Mouse (Mus musculus) kidney, embryonic 14.5 days (tissue): ENCODE measurements around the gene Gm12169. TPM values are rescaled to one million over a fixed set of nuclear protein-coding genes. Genes with fewer than 3 reads are reported as not detected.

Source experiments
- ATAC-seq: fragments of 200-750 bp; cut with Nextera tagmentation; 2 replicates; pipeline ENCODE4 v1.8.0; 2017; ENCODE audit warnings: moderate number of reproducible peaks, mild to moderate bottlenecking, moderate TSS enrichment, moderate library complexity; ENCODE audit not compliant: low FRiP score, low TSS enrichment
- H3K27ac ChIP-seq: fragments of 300-500 bp; sonication (generic); 2 replicates; pipeline ENCODE4 v1.5.1; 2014; ENCODE audit warnings: low read depth, mild to moderate bottlenecking, low read length, moderate library complexity, mixed read lengths
- H3K27me3 ChIP-seq: fragments of 300-500 bp; sonication (generic); 2 replicates; pipeline ENCODE4 v1.6.1; 2014; ENCODE audit warnings: mild to moderate bottlenecking, low read length; ENCODE audit not compliant: control insufficient read depth, insufficient read depth
- H3K36me3 ChIP-seq: fragments of 300-500 bp; sonication (generic); 2 replicates; pipeline ENCODE4 v1.6.1; 2014; ENCODE audit warnings: low read length, mixed read lengths; ENCODE audit not compliant: control insufficient read depth, insufficient read depth
- H3K4me1 ChIP-seq: fragments of 300-500 bp; sonication (generic); 2 replicates; pipeline ENCODE4 v1.6.1; 2014; ENCODE audit warnings: low read length, mixed read lengths; ENCODE audit not compliant: control insufficient read depth, insufficient read depth
- H3K4me2 ChIP-seq: fragments of 300-500 bp; sonication (generic); replicated peaks from 2 replicates; pipeline ENCODE4 v1.6.1; 2014; ENCODE audit warnings: low read depth, mild to moderate bottlenecking, low read length
- H3K4me3 ChIP-seq: fragments of 300-500 bp; sonication (generic); 2 replicates; pipeline ENCODE4 v1.5.1; 2014; ENCODE audit warnings: mild to moderate bottlenecking, low read length
- H3K9ac ChIP-seq: fragments of 300-500 bp; sonication (generic); 2 replicates; pipeline ENCODE4 v1.6.1; 2014; ENCODE audit warnings: low read depth, mild to moderate bottlenecking, low read length, moderate library complexity
- H3K9me3 ChIP-seq: fragments of 300-500 bp; sonication (generic); 2 replicates; pipeline ENCODE4 v1.6.1; 2016; ENCODE audit warnings: low read length; ENCODE audit not compliant: control insufficient read depth
- WGBS: fragments of 180-500 bp; shearing (Covaris S2); extraction: QIAGEN DNeasy Blood & Tissue Kit; methylation state at CpG from one replicate; pipeline ENCODE4 v1.1.7; 2014; 5-methylcytosine and 5-hydroxymethylcytosine counted together
- polyA plus RNA-seq: library from polyadenylated mRNA; unstranded; fragments of >200 nt; fragmentation: Nextera tagmentation; extraction: Ambion mirVana; gene quantifications from 2 replicates; pipeline ENCODE4 v1.2.1, GENCODE M21; 2014

Gm12169 gene
- polyA plus RNA-seq, 1 experiment from 2014 or later, result not detected

- WGBS, result 82% methylated on average over 3 of the region's 3 CpGs
- no peak for ATAC-seq
- Histone ChIP-seq H3K36me3 (no peaks in the 10 kb centered on the region), H3K4me1 (no peaks in the 10 kb centered on the region), H3K4me2 (no peak overlapping the region), H3K4me3 (no peak overlapping the region), H3K9me3 (no peaks in the 10 kb centered on the region), H3K27me3 (no peaks in the 10 kb centered on the region), H3K9ac (no peak overlapping the region), H3K27ac (no peak overlapping the region)
Measured at GRCm38 (mm10) chr11:46522719-46523118, 1.3 kb upstream of the Gm12169 start.

DNA sequence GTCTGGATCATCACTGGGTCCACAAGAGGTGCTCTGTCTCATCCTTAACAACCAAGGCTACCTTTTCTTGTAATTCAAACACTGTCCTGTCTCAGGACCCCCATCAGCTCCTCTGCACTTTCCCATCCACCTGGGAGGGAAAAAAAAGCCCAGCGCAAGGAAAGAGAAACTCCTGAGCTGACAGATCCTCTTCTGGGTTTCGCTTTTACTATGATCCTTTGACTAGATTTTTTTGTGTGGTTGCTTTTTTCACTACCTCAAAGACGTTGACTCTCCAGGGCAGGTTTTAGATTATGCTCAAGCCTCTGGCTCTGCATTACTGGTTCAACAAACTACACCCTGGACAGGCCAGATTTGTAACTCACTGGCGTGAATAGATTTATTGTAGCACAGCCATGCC, 6.1 kb downstream of the Gm12169 start:
- no peak for ATAC-seq
- WGBS, result 72% methylated on average over 4 of the region's 4 CpGs
- Histone ChIP-seq H3K4me3 (no peak overlapping the region), H3K27ac (no peak overlapping the region), H3K9ac (no peak overlapping the region), H3K9me3 (no peaks in the 10 kb centered on the region), H3K4me1 (no peaks in the 10 kb centered on the region), H3K27me3 (no peaks in the 10 kb centered on the region), H3K4me2 (no peak overlapping the region), H3K36me3 (no peaks in the 10 kb centered on the region)

DNA sequence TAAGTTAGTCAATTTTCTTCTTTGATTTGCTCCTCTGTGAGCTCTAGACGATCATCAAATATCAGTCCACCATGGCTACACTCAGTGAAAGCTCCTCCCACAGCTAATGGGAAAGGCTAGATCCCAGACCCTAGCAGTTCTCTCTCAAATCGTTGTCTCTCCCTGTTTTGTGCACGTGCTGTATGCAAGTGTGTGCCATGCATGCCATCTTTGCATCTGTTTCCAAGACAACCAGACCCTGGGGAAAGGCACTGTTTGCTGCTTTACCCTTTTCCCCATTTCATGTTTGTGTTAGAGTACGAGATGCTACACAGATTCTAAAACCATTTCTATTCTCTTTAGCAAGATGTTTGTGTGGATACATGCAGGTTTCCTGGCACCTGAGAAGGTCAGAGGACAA, 13.0 kb downstream of the Gm12169 start:
- H3K9me3 ChIP-seq, result no peaks in the 10 kb centered on the region
- H3K4me2 ChIP-seq, result no peak overlapping the region
- H3K9ac ChIP-seq, result no peak overlapping the region
- no peaks in the 10 kb centered on the region for H3K4me1 ChIP-seq
- ATAC-seq, result no peak
- H3K27me3 ChIP-seq, result no peaks in the 10 kb centered on the region
- H3K27ac ChIP-seq, result no peak overlapping the region
- no peak overlapping the region for H3K4me3 ChIP-seq
- 81% methylated on average over 4 of the region's 4 CpGs for whole genome bisulfite sequencing
- no peaks in the 10 kb centered on the region for H3K36me3 ChIP-seq

DNA sequence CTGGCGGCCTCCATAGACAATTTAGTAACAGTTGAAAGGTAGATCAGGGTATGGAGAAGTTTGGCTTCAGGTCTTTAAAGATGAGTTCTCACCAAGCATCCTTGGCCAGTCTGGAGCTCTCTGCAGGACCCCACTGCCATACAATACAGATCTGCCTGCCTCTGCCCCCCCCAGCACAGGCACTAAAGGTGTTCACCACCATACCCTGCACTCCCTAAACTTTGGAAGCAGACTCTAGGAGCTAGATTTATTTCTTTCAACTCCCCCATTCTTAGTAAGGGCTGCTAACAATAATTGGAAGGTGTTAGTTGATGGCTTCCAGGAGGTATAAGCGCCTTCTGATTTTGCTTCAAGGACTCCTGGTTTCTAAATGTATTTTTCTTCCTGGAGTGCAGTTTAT, 19.5 kb downstream of the Gm12169 start:
- Histone ChIP-seq H3K27ac (no peak overlapping the region), H3K9ac (no peak overlapping the region), H3K9me3 (no peaks in the 10 kb centered on the region), H3K4me1 (no peaks in the 10 kb centered on the region), H3K27me3 (no peaks in the 10 kb centered on the region), H3K4me2 (no peak overlapping the region), H3K36me3 (no peaks in the 10 kb centered on the region), H3K4me3 (no peak overlapping the region)
- ATAC-seq, result no peak
- WGBS, result 93% methylated on average over 2 of the region's 2 CpGs

- no peak overlapping the region for H3K4me3 ChIP-seq
- no peaks in the 10 kb centered on the region for H3K36me3 ChIP-seq
- H3K4me1 ChIP-seq, result no peaks in the 10 kb centered on the region
- ATAC-seq, result no peak
- H3K9me3 ChIP-seq, result no peaks in the 10 kb centered on the region
- no peak overlapping the region for H3K4me2 ChIP-seq
- H3K9ac ChIP-seq, result no peak overlapping the region
- no peak overlapping the region for H3K27ac ChIP-seq
- no peaks in the 10 kb centered on the region for H3K27me3 ChIP-seq
- WGBS, result 83% methylated on average over 4 of the region's 4 CpGs
Measured at GRCm38 (mm10) chr11:46549721-46550120, 25.7 kb downstream of the Gm12169 start.

GRCm38 (mm10) chr11:46552741-46553140, 28.7 kb downstream of the Gm12169 start:
- no peak overlapping the region for H3K4me3 ChIP-seq
- no peaks in the 10 kb centered on the region for H3K4me1 ChIP-seq
- H3K9me3 ChIP-seq, result no peaks in the 10 kb centered on the region
- no peak overlapping the region for H3K4me2 ChIP-seq
- no peaks in the 10 kb centered on the region for H3K27me3 ChIP-seq
- WGBS, result 95% methylated on average over 3 of the region's 3 CpGs
- no peak overlapping the region for H3K27ac ChIP-seq
- H3K9ac ChIP-seq, result no peak overlapping the region
- no peak for ATAC-seq
- no peaks in the 10 kb centered on the region for H3K36me3 ChIP-seq

- Histone ChIP-seq H3K4me1 (no peaks in the 10 kb centered on the region), H3K4me3 (no peak overlapping the region), H3K9me3 (no peaks in the 10 kb centered on the region), H3K4me2 (no peak overlapping the region), H3K27me3 (no peaks in the 10 kb centered on the region), H3K9ac (no peak overlapping the region), H3K36me3 (no peaks in the 10 kb centered on the region), H3K27ac (no peak overlapping the region)
- no peak for ATAC-seq
- 86% methylated on average over 4 of the region's 4 CpGs for WGBS
Measured at GRCm38 (mm10) chr11:46561096-46561495, 37.1 kb downstream of the Gm12169 start.

DNA sequence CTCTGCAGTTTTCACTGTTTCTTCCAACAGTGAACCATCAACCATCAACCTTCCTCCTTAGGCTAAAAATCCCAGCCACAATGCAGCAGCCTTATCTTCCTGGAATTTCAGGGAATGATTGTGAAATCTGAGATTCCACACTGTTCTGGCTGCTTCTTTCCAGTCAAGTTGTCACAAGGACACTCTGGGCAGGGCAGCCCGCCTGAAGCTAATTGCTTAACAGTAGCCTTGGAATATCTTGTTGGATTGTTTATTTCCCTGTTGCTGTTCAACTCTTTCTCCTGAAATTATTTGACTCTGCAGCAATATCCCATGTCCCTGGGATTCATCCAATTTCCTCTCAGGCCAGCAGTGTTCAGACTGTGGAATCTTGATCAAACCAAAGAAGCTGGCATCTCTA, 40.7 kb downstream of the Gm12169 start:
- Histone ChIP-seq H3K4me2 (no peak overlapping the region), H3K9ac (no peak overlapping the region), H3K9me3 (no peaks in the 10 kb centered on the region), H3K36me3 (no peaks in the 10 kb centered on the region), H3K4me3 (no peak overlapping the region), H3K27ac (no peak overlapping the region), H3K4me1 (no peaks in the 10 kb centered on the region), H3K27me3 (no peaks in the 10 kb centered on the region)
- no peak for ATAC-seq
- WGBS, result 69% methylated on average over 1 of the region's 1 CpGs

DNA sequence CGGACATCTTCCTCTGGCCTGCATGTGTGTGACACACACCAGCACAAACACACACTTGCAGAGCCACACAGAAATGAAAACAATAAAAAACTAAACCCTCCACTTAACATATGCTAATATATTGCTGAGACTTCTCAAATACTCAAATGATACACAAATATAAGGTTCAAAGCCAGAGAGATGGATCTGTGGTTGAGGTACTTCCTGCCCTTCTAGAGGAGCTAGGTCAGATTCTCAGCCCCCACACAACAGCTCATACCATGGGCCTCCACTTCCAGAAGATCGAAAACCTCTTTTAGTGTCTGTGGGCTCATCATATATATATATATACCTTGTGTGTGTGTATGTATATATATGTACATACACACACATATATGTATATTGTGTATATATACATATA, 42.0 kb downstream of the Gm12169 start:
- ATAC-seq, result no peak
- 88% methylated on average over 2 of the region's 2 CpGs for WGBS
- no peaks in the 10 kb centered on the region for H3K36me3 ChIP-seq

GRCm38 (mm10) chr11:46569107-46569506, 45.1 kb downstream of the Gm12169 start:
- H3K4me1 ChIP-seq, result no peaks in the 10 kb centered on the region
- no peaks in the 10 kb centered on the region for H3K9me3 ChIP-seq
- no peak overlapping the region for H3K9ac ChIP-seq
- H3K4me3 ChIP-seq, result no peak overlapping the region
- no peak overlapping the region for H3K4me2 ChIP-seq
- WGBS, result 66% methylated on average over 1 of the region's 1 CpGs
- ATAC-seq, result no peak
- no peak overlapping the region for H3K27ac ChIP-seq
- no peaks in the 10 kb centered on the region for H3K27me3 ChIP-seq
- no peaks in the 10 kb centered on the region for H3K36me3 ChIP-seq

More for the DNA sequence above, 42.0 kb downstream of the Gm12169 start:
- Histone ChIP-seq H3K9ac (no peak overlapping the region), H3K4me1 (no peaks in the 10 kb centered on the region), H3K4me3 (no peak overlapping the region), H3K9me3 (no peaks in the 10 kb centered on the region), H3K27me3 (no peaks in the 10 kb centered on the region), H3K4me2 (no peak overlapping the region), H3K27ac (no peak overlapping the region)
